Mouse (Mus musculus): ENCODE data around the gene Zfp775. TPM values are rescaled to one million over a fixed set of nuclear protein-coding genes. Genes with fewer than 3 reads are reported as not detected.

Gene Zfp775
- polyA plus RNA-seq (2012) = 2.4 and 2.7 TPM in 2 replicates

DNA sequence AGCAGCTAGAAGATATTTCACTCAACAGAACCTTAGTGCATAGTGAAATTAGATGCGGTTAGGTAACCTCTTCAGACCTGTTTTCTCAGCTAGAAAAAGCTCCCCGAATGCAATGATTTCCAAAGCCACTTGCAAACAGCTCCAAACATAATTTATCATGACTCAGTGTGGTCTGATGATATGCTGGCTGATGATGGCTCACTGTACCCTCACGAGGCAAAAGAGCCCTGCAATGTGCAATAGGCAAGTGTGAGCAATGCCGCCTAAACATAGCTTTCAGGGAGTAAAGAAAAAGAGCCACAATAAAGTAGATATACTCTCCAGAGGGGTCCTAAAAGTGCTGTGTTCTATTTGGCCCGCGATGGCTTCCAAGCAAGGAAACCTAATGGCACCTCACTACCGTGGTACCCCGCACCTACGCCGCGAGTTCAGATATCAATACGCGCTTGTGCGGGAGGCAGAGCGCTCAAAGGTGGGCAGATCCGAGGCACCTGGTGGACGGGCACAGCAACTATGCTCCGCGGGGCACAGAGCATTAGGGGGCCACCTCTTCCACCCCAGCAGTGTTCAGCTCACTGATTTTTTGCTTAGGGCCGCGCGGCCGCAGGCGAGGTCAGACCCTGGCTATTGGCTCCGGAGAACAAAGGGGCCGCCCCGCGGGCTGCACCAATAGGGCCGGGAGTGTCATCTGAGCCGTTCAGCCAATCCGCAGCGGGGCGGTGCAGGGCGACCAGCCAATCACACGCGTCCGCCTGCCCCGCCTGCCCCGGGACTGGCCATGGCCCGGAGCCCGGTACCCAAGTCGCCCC is at the start of gene Zfp775:
Gene Zfp775, plus strand, starts transcription at position 793 of the 809 bp plus-strand sequence.

GRCm38 (mm10) chr6:48554280-48555103 is 47.4 kb upstream of the Zfp775 start, which contains the start of gene Lrrc61:
Gene Lrrc61, plus strand, starts transcription at chr6:48554796.

DNA sequence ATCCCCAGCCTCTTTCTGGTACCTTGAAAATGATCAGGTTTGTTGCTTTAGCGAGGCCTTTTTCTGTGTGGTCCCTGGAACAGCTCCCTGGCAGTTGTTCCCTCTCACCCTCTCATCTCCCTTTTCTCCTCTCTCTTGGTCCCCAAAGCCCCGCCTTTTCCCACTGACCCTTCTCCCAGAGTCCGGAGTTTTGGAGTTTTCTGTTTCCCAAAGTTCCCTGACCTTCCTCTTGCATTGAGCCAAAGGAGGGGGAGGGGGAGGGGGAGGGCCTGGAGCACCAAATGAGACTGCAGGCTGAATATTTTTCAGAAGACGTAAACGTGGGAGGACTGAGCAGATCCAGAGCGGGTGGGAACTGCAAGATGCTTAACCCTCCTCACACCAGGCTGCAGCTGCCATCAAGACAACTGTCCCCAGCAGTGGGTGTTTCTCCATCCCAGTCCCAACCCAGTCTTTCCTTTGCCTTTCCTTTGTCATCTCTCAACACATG is 29.2 kb upstream of the Zfp775 start, which contains the start of gene Rarres2:
Gene Rarres2, minus strand, starts transcription at position 218 of the 490 bp plus-strand sequence.

GRCm38 (mm10) chr6:48589194-48589750 is 12.6 kb upstream of the Zfp775 start, which contains the start of gene Gm45021:
Gene Gm45021, plus strand, starts transcription at chr6:48589610.

DNA sequence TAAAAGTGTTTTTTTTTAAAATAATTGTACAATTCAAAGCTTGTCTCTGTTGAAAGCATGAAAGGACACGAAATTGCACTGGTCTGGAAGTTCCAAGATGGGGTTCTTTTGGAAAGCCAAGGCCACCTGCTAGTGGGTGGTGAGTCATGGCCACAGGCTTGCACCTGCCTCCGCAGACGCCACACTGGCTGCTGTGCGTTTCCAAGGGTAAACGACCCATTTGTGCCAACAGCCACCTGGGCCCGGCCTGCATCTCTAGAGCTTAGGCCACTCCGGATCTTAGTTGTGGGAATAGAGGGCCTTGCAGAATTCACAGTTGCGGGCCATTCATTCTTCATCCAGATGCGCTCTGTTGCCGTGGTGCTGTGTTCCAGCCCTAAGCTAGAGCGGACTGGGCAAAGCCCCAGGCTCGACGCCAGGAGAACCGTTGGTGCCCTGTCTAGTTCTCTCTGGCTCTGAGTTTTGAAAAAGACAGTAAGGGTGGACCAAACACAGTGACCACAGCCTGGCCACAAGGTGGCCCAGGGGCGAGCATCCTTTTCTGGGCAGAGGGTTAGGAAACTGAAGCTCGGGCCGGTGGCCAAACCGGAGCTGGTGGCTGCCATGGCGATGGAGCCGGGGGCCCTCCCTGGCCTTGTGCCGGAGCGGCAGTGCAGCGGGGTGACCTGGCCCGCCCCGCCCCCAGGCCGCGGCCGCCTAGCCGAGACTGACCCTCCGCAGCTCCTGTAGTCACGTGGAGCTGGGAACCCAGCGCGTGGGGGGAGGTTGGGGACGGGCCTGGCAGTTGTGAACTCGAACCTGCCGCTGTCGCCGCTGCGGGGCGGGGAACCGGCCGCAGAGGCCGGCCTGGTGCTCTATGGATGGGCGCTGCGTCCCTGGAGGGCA is 8.5 kb upstream of the Zfp775 start, which contains the start of the genes Repin1 and Gm44965:
Gene Repin1, plus strand, starts transcription at position 726 of the 885 bp plus-strand sequence.
Gene Gm44965, plus strand, starts transcription at position 784 of the 885 bp plus-strand sequence.

DNA sequence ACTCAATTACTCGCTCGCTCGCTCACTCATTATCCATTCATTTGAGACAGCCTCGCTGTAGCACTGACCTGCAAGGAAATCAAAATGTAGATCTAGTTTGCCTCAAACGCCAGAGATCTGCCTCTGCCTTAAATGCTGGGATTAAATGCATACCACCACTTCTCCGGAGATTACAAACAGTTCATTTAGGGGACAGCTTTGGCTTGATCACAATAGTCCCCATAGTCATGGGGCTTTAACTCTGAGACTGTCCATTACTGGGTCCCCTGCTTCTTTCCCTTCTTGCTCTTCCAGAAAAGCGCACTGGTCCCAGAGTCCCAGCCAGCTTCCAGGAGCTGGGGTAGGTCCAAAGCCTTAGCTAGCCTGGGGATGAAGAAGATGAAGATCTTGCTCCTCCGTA is 24.6 kb downstream of the Zfp775 start, which contains the start of gene AI854703:
Gene AI854703, plus strand, starts transcription at position 301 of the 400 bp plus-strand sequence.

GRCm38 (mm10) chr6:48646995-48647394 is 45.1 kb downstream of the Zfp775 start, which contains the start of gene Gimap8:
Gene Gimap8, plus strand, starts transcription at chr6:48647234.

Other genes starting within 250 kb of the Zfp775 start
- gene Krba1, start 206.5 kb upstream of the Zfp775 start, polyA plus RNA-seq (2012) = 9.7 and 11.1 TPM in 2 replicates
- 11.4 and 11.6 TPM in 2 replicates for gene Zfp467, start 156.2 kb upstream of the Zfp775 start, polyA plus RNA-seq (2012)
- gene Sspo, start 153.8 kb upstream of the Zfp775 start, polyA plus RNA-seq (2012) = 0.06 and 0.11 TPM in 2 replicates
- 0.05 TPM in 1 of 2 replicates, not detected in the other for gene Atp6v0e2, start 64.4 kb upstream of the Zfp775 start, polyA plus RNA-seq (2012)
- gene Lrrc61, start 47.3 kb upstream of the Zfp775 start, polyA plus RNA-seq (2012) = 13.1 and 17.1 TPM in 2 replicates
- gene Rarres2, start 29.3 kb upstream of the Zfp775 start, polyA plus RNA-seq (2012) = not detected in 2 replicates
- gene Gm45021, start 12.5 kb upstream of the Zfp775 start, polyA plus RNA-seq (2012) = not detected in 2 replicates
- 37.9 and 45.1 TPM in 2 replicates for gene Repin1, start 8.2 kb upstream of the Zfp775 start, polyA plus RNA-seq (2012)
- gene Gm44965, start 8.1 kb upstream of the Zfp775 start, polyA plus RNA-seq (2012) = 5.2 and 6.3 TPM in 2 replicates
- gene AI854703, start 24.7 kb downstream of the Zfp775 start, polyA plus RNA-seq (2012) = 1.9 and 2.7 TPM in 2 replicates
- gene Gimap8, start 45.2 kb downstream of the Zfp775 start, polyA plus RNA-seq (2012) = 0.53 and 0.70 TPM in 2 replicates
- 1.3 and 2.0 TPM in 2 replicates for gene Gimap9, start 74.1 kb downstream of the Zfp775 start, polyA plus RNA-seq (2012)
- 0.69 and 1.0 TPM in 2 replicates for gene Gimap4, start 82.5 kb downstream of the Zfp775 start, polyA plus RNA-seq (2012)
- 7.4 and 13.0 TPM in 2 replicates for gene Gimap6, start 106.2 kb downstream of the Zfp775 start, polyA plus RNA-seq (2012)
- gene Gm28053, start 116.5 kb downstream of the Zfp775 start, polyA plus RNA-seq (2012) = 1.5 TPM in 1 of 2 replicates, not detected in the other
- gene Gimap7, start 116.6 kb downstream of the Zfp775 start, polyA plus RNA-seq (2012) = 0.06 TPM in 1 of 2 replicates, not detected in the other
- 6.1 and 12.2 TPM in 2 replicates for gene Gimap1, start 137.0 kb downstream of the Zfp775 start, polyA plus RNA-seq (2012)
- 4.8 and 8.0 TPM in 2 replicates for gene Gimap5, start 144.1 kb downstream of the Zfp775 start, polyA plus RNA-seq (2012)
- 1.8 and 2.2 TPM in 2 replicates for gene Gimap3, start 168.8 kb downstream of the Zfp775 start, polyA plus RNA-seq (2012)
- 87.0 and 113 TPM in 2 replicates for gene Tmem176a, start 238.9 kb downstream of the Zfp775 start, polyA plus RNA-seq (2012)
- gene Tmem176b, start 239.4 kb downstream of the Zfp775 start, polyA plus RNA-seq (2012) = 57.5 and 63.3 TPM in 2 replicates